In genomic region chr17:35438885-35439284, GRCm38 (mm10) we compare ENCODE assay signal across 8 mouse cellular contexts. TPM values are rescaled to one million over a fixed set of nuclear protein-coding genes. Genes with fewer than 3 reads are reported as not detected.
DNase-seq lines count a peak whose midpoint lies in the region; ATAC-seq and TF ChIP-seq lines count a peak whose summit lies in the region.
"Not testable (repeated sequence)": the region's sequence is repeated elsewhere in the genome, so short reads cannot be mapped to it uniquely, and the experiment has no call there.

H2-Q7 (plus strand) TSS chr17:35439155.

- H3K9ac ChIP-seq in hindbrain, embryonic 13.5 days, result peak within 1 kb of the TSS; percentile 75
- H3K9ac ChIP-seq in lung, embryonic 14.5 days, result peak within 1 kb of the TSS; percentile 42; the same call in 1 of the 2 replicates
- H3K9ac ChIP-seq in neural tube, embryonic 15.5 days (replicated peaks), result peak within 1 kb of the TSS; percentile 48

- not testable (repeated sequence) for H3K9me3 ChIP-seq in hindbrain, embryonic 13.5 days; lung, embryonic 14.5 days (ENCODE audit: low read depth, low read length); neural tube, embryonic 15.5 days (replicated peaks)

- peaks cover 25% of the 10 kb centered on the region for H3K27me3 ChIP-seq in hindbrain, embryonic 13.5 days
- peaks cover 18% of the 10 kb centered on the region for H3K27me3 ChIP-seq in lung, embryonic 14.5 days (ENCODE audit: insufficient read depth, low read length)
- peaks cover 10% of the 10 kb centered on the region for H3K27me3 ChIP-seq in neural tube, embryonic 15.5 days (replicated peaks)

- not testable (repeated sequence) for H3K27ac ChIP-seq in gastrocnemius, adult 2 months; hindbrain, embryonic 13.5 days; lung, embryonic 14.5 days (ENCODE audit: low read depth); neural tube, embryonic 15.5 days (replicated peaks)

- not testable (repeated sequence) for H3K4me1 ChIP-seq in hindbrain, embryonic 13.5 days (replicated peaks); lung, embryonic 14.5 days (ENCODE audit: insufficient read depth); neural tube, embryonic 15.5 days

- DNase-seq in MEL-GATA-1-ER (ENCODE audit: extremely low read depth, low read depth), result peak; percentile 75
- DNase-seq in cerebellum, postnatal 36 days, result peak; percentile 28 to 42
- DNase-seq in gastrocnemius, adult 2 months, result peak; percentile 77
- peak; percentile 84 for DNase-seq in layer of hippocampus, adult 9-11 months
- peak; percentile 93 for DNase-seq in lung, embryonic 14.5 days
- peak; percentile 12 for DNase-seq in telencephalon, adult 2 months (ENCODE audit: low read depth, low spot score)

- WGBS in hindbrain, embryonic 13.5 days, result 3% methylated on average over 18 of the region's 18 CpGs
- 3% methylated on average over 18 of the region's 18 CpGs for WGBS in lung, embryonic 14.5 days
- 2% methylated on average over 18 of the region's 18 CpGs for WGBS in neural tube, embryonic 15.5 days

- H3K36me3 ChIP-seq in hindbrain, embryonic 13.5 days; lung, embryonic 14.5 days (ENCODE audit: insufficient read depth); neural tube, embryonic 15.5 days: not testable (repeated sequence)

- ATAC-seq in hindbrain, embryonic 13.5 days (ENCODE audit: low FRiP score), result peak; percentile 90
- ATAC-seq in lung, embryonic 14.5 days (ENCODE audit: insufficient read depth), result peak; percentile 94
- peak; percentile 94 for ATAC-seq in neural tube, embryonic 15.5 days (ENCODE audit: low FRiP score)

- intact Hi-C loops in gastrocnemius, adult 2 months (cut with DNase I), result not testable (repeated sequence)

- not testable (repeated sequence) for TF ChIP-seq CTCF in gastrocnemius, adult 2 months (IDR thresholded peaks at IDR 0.05); lung, embryonic 14.5 days (IDR thresholded peaks at IDR 0.05; ENCODE audit: low read depth)

- peak within 1 kb of the TSS; percentile 67 for H3K4me3 ChIP-seq in gastrocnemius, adult 2 months
- peak within 1 kb of the TSS; percentile 47 for H3K4me3 ChIP-seq in hindbrain, embryonic 13.5 days
- peak within 1 kb of the TSS; percentile 43 for H3K4me3 ChIP-seq in lung, embryonic 14.5 days (ENCODE audit: low read depth, low read length)
- H3K4me3 ChIP-seq in neural tube, embryonic 15.5 days (replicated peaks), result peak within 1 kb of the TSS; percentile 50

- peak within 1 kb of the TSS; percentile 80 for H3K4me2 ChIP-seq in hindbrain, embryonic 13.5 days
- H3K4me2 ChIP-seq in lung, embryonic 14.5 days, result peak within 1 kb of the TSS; percentile 83
- peak within 1 kb of the TSS; percentile 86 for H3K4me2 ChIP-seq in neural tube, embryonic 15.5 days

RNA-seq across cellular contexts. Expression of gene H2-Q7, which starts in this region (rescaled TPM):
- total RNA-seq in gastrocnemius, adult 2 months (2021), result under 1 TPM; 0.61 to 0.82 TPM
- 2.4 TPM in 2 replicates for polyA plus RNA-seq in hindbrain, embryonic 13.5 days (2015; fragmentation: Nextera tagmentation; extraction: Ambion mirVana)
- 6.9 and 7.3 TPM in 2 replicates for polyA plus RNA-seq in lung, embryonic 14.5 days (2014; fragmentation: Nextera tagmentation; extraction: Ambion mirVana)
- polyA plus RNA-seq in neural tube, embryonic 15.5 days (2015; fragmentation: Nextera tagmentation; extraction: Ambion mirVana), result 5.6 and 12.6 TPM in 2 replicates

Comparison
In these comparisons a context has a peak if more than half of its experiments do, and no peak if none do; other contexts are left out.
1. Peak in DNase-seq and H3K4me3 ChIP-seq in gastrocnemius, adult 2 months; RNA of the gene not detected or under 1 TPM.
2. DNase-seq: peak in every context shown above with its lines; median percentile 93 in lung, embryonic 14.5 days; 84 in layer of hippocampus, adult 9-11 months; 77 in gastrocnemius, adult 2 months; 75 in MEL-GATA-1-ER; 35 in cerebellum, postnatal 36 days; 12 in telencephalon, adult 2 months.